Mouse (Mus musculus) heart, embryonic 13.5 days (tissue): ENCODE data around the gene Mul1. TPM values are rescaled to one million over a fixed set of nuclear protein-coding genes. Genes with fewer than 3 reads are reported as not detected.

Experiments used
- polyA plus RNA-seq: library from polyadenylated mRNA; unstranded; fragments of >200 nt; fragmentation: Nextera tagmentation; extraction: Ambion mirVana; gene quantifications from 2 replicates; pipeline ENCODE4 v1.2.1, GENCODE M21; 2015

The Mul1 gene
- polyA plus RNA-seq, 1 experiment from 2014 or later: 22.8 TPM

Other genes starting within 250 kb of the Mul1 start
- 94.5 and 104 TPM in 2 replicates for gene Hp1bp3, start 218.4 kb upstream of the Mul1 start, polyA plus RNA-seq
- gene Sh2d5, start 184.3 kb upstream of the Mul1 start, polyA plus RNA-seq: 0.31 and 0.37 TPM in 2 replicates
- 0.76 and 0.79 TPM in 2 replicates for gene Kif17, start 184.2 kb upstream of the Mul1 start, polyA plus RNA-seq
- 291 and 314 TPM in 2 replicates for gene Ddost, start 129.9 kb upstream of the Mul1 start, polyA plus RNA-seq
- gene Pink1, start 108.4 kb upstream of the Mul1 start, polyA plus RNA-seq: 67.0 and 69.5 TPM in 2 replicates
- gene Cda, start 66.7 kb upstream of the Mul1 start, polyA plus RNA-seq: 13.5 and 14.3 TPM in 2 replicates
- gene Fam43b, start 38.1 kb upstream of the Mul1 start, polyA plus RNA-seq: not detected in 2 replicates
- gene Camk2n1, start 19.6 kb downstream of the Mul1 start, polyA plus RNA-seq: 1.0 and 1.1 TPM in 2 replicates
- not detected in 2 replicates for gene Vwa5b1, start 201.2 kb downstream of the Mul1 start, polyA plus RNA-seq